Mouse (Mus musculus) CH12.LX (cell line): ENCODE measurements at regions not wholly inside any gene's neighbourhood (a gene's known extent, or its start where the extent isn't known, plus 50 kb on each side); places are given as distances from the start of the nearest gene placed in this dataset.

Experiments used
- DNase-seq: peaks from one replicate; pipeline ENCODE4 v3.0.0-alpha.2; 2013; ENCODE audit errors: extremely low read depth
- H3K27ac ChIP-seq: 2 replicates; pipeline ENCODE4 v1.5.1; 2012; ENCODE audit warnings: low read depth, mild to moderate bottlenecking, control low read depth, moderate library complexity; ENCODE audit not compliant: insufficient read depth
- H3K27me3 ChIP-seq: replicated peaks from 2 replicates; pipeline ENCODE3; 2012; ENCODE audit warnings: inconsistent platforms
- H3K36me3 ChIP-seq, 2 experiments: replicated peaks in 1 of 2; 2 replicates each; pipeline versions ENCODE3 to v1.6.1; 2012; ENCODE audit warnings: inconsistent platforms in 1 of 2, low read length in 1 of 2, mild to moderate bottlenecking in 1 of 2, mixed read lengths in 1 of 2, moderate library complexity in 1 of 2; ENCODE audit not compliant: control insufficient read depth in 1 of 2, insufficient read depth in 1 of 2
- H3K4me1 ChIP-seq, 2 experiments: 2 replicates each; pipeline ENCODE4 v1.6.1; 2012; ENCODE audit warnings: inconsistent platforms in 1 of 2, moderate library complexity in 1 of 2; ENCODE audit not compliant: insufficient read depth in 2 of 2, control insufficient read depth in 1 of 2
- H3K4me2 ChIP-seq: 2 replicates; pipeline ENCODE4 v1.6.1; 2012; ENCODE audit warnings: low read depth, mild to moderate bottlenecking, control low read depth; ENCODE audit not compliant: poor library complexity, insufficient read depth, severe bottlenecking
- H3K4me3 ChIP-seq, 3 experiments: fragments of 150-350 bp in 1 of 3; sonication (generic) in 1 of 3; replicated peaks in 1 of 3; 2 replicates each; pipeline versions ENCODE3 to v1.5.1; 2011 to 2012; ENCODE audit warnings: low read depth in 2 of 3, low read length in 2 of 3, mild to moderate bottlenecking in 2 of 3, moderate library complexity in 2 of 3, control low read depth in 1 of 3, improper control_type of control experiment in 1 of 3, inconsistent platforms in 1 of 3, mixed read lengths in 1 of 3; ENCODE audit not compliant: poor library complexity in 1 of 3
- H3K79me2 ChIP-seq: replicated peaks from 2 replicates; pipeline ENCODE4 v1.6.1; 2012; ENCODE audit warnings: mild to moderate bottlenecking, moderate library complexity; ENCODE audit not compliant: control insufficient read depth, poor library complexity, insufficient read depth, severe bottlenecking; ENCODE audit errors: extremely low read depth
- H3K9ac ChIP-seq: 2 replicates; pipeline ENCODE4 v1.6.1; 2012; ENCODE audit warnings: low read depth, mild to moderate bottlenecking, control low read depth, moderate library complexity; ENCODE audit not compliant: insufficient read depth
- H3K9me3 ChIP-seq: replicated peaks from 2 replicates; pipeline ENCODE3; 2012; ENCODE audit warnings: low read length, inconsistent platforms, mixed read lengths
- BHLHE40 ChIP-seq: IDR thresholded peaks from 2 replicates; pipeline ENCODE4 v1.6.1; 2011; ENCODE audit warnings: mild to moderate bottlenecking, low read depth, low read length, improper control_type of control experiment
- CHD1 ChIP-seq: IDR thresholded peaks from 2 replicates; pipeline ENCODE4 v1.6.1; 2012; ENCODE audit warnings: low read depth, low read length, improper control_type of control experiment, inconsistent platforms
- CTCF ChIP-seq, 2 experiments: IDR thresholded peaks in 1 of 2; conservative IDR thresholded peaks in 1 of 2; 2 replicates each; pipeline ENCODE4 v1.5.1; 2011 to 2012; ENCODE audit warnings: low read depth in 2 of 2, low read length in 2 of 2, improper control_type of control experiment in 1 of 2, inconsistent platforms in 1 of 2, mild to moderate bottlenecking in 1 of 2, moderate library complexity in 1 of 2
- ETS1 ChIP-seq: conservative IDR thresholded peaks from 2 replicates; pipeline ENCODE4 v1.6.1; 2012; ENCODE audit warnings: low read depth, mild to moderate bottlenecking, inconsistent platforms, low read length, improper control_type of control experiment, moderate library complexity
- GABPA ChIP-seq: IDR thresholded peaks from 2 replicates; pipeline ENCODE4 v1.6.1; 2012; ENCODE audit warnings: low read depth, low read length, improper control_type of control experiment, inconsistent platforms; ENCODE audit not compliant: insufficient replicate concordance
- HCFC1 ChIP-seq: IDR thresholded peaks from 2 replicates; pipeline ENCODE4 v1.6.1; 2012; ENCODE audit warnings: low read depth, mild to moderate bottlenecking, inconsistent platforms, low read length, improper control_type of control experiment
- MAFK ChIP-seq: IDR thresholded peaks from 2 replicates; pipeline ENCODE4 v1.6.1; 2011; ENCODE audit warnings: low read length, improper control_type of control experiment; ENCODE audit not compliant: insufficient replicate concordance
- MAX ChIP-seq: IDR thresholded peaks from 2 replicates; pipeline ENCODE4 v1.6.1; 2011; ENCODE audit warnings: low read length, improper control_type of control experiment
- MAZ ChIP-seq: IDR thresholded peaks from 2 replicates; pipeline ENCODE4 v1.6.1; 2012; ENCODE audit warnings: low read depth, mild to moderate bottlenecking, inconsistent platforms, low read length, improper control_type of control experiment, moderate library complexity
- NELFE ChIP-seq: IDR thresholded peaks from 2 replicates; pipeline ENCODE4 v1.6.1; 2011; ENCODE audit warnings: low read depth, low read length, improper control_type of control experiment
- NRF1 ChIP-seq: IDR thresholded peaks from 2 replicates; pipeline ENCODE4 v1.6.1; 2014; ENCODE audit warnings: low read depth, mild to moderate bottlenecking, inconsistent platforms, low read length, improper control_type of control experiment, moderate library complexity
- POLR2A ChIP-seq: IDR thresholded peaks from 2 replicates; pipeline ENCODE4 v1.6.1; 2011; ENCODE audit warnings: low read depth, mild to moderate bottlenecking, improper control_type of control experiment, low read length
- POLR2AphosphoS2 ChIP-seq: IDR thresholded peaks from 2 replicates; pipeline ENCODE4 v1.6.1; 2011; ENCODE audit warnings: low read depth, low read length, improper control_type of control experiment
- RAD21 ChIP-seq: IDR thresholded peaks from 2 replicates; pipeline ENCODE4 v1.6.1; 2011; ENCODE audit warnings: low read depth, mild to moderate bottlenecking, low read length, improper control_type of control experiment, moderate library complexity
- SIN3A ChIP-seq: IDR thresholded peaks from 2 replicates; pipeline ENCODE4 v1.6.1; 2012; ENCODE audit warnings: low read length, improper control_type of control experiment, inconsistent platforms
- TBP ChIP-seq: conservative IDR thresholded peaks from 2 replicates; pipeline ENCODE4 v1.6.1; 2011; ENCODE audit warnings: low read depth, low read length, improper control_type of control experiment
- USF1 ChIP-seq: IDR thresholded peaks from 2 replicates; pipeline ENCODE4 v1.6.1; 2014; ENCODE audit warnings: low read depth, mild to moderate bottlenecking, inconsistent platforms, low read length, improper control_type of control experiment
- USF2 ChIP-seq: conservative IDR thresholded peaks from 2 replicates; pipeline ENCODE4 v1.6.1; 2011; ENCODE audit warnings: low read depth, low read length, improper control_type of control experiment
- ZKSCAN1 ChIP-seq: IDR thresholded peaks from 2 replicates; pipeline ENCODE4 v1.6.1; 2012; ENCODE audit warnings: low read depth, inconsistent platforms, low read length, improper control_type of control experiment, borderline replicate concordance
- ZMIZ1 ChIP-seq: IDR thresholded peaks from 2 replicates; pipeline ENCODE4 v1.6.1; 2012; ENCODE audit warnings: low read depth, mild to moderate bottlenecking, inconsistent platforms, low read length, improper control_type of control experiment
- ZNF384 ChIP-seq: IDR thresholded peaks from 2 replicates; pipeline ENCODE4 v1.6.1; 2012; ENCODE audit warnings: low read depth, low read length, improper control_type of control experiment, inconsistent platforms
- dilution Hi-C: fragments of 300-500 bp; cut with MboI; formaldehyde crosslinking; loops from 2 replicates; pipeline ENCODE4 v1.14.3; 2020; ENCODE audit warnings: low sequenced_read_pairs; ENCODE audit not compliant: extremely low pct_unique_long_range_greater_than_20kb, extremely low pct_ligation_motif_present
- in situ Hi-C: fragments of 300-500 bp; cut with MboI; formaldehyde crosslinking; loops from 3 replicates; pipeline ENCODE4 v1.14.3; 2019; ENCODE audit warnings: low sequenced_read_pairs, low pct_ligation_motif_present, low pct_unique_long_range_greater_than_20kb, mixed read lengths

DNA sequence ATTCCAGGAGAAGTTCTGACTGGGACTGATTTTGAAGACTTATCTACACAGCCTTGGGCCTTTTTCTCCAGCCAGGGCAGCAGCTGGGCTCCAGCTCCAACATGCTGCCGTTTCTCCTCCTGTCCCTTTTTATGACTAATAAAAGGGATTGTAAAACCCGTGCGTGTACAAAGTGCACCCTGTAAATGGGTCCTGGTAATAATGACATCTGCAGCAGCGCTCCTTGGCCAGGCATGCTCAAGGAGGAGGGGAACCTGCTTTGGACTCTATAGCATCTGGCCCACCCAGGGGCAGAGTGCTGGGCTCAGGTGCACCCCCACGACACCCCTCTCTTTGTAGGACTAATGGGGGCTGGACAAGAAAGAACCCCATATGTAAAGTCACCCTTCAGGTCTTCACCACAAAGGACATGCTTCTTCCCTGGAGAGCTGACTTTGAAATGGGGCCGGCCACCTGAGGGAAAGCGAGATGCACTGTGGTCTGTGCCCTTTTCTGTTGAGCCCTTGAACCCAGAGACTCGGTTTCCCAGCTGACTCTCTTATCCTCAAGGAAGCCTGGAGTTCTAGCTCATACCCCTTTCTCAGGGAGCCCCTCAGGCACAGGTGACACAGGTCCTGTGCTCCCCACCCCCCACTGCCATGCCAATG is 61.4 kb downstream of the Mrpl23 start:
- no peaks in the 10 kb centered on the region for H3K9me3 ChIP-seq
- no peak for DNase-seq
- H3K4me1 ChIP-seq = no peaks in the 10 kb centered on the region
- no peaks in the 10 kb centered on the region for H3K79me2 ChIP-seq
- dilution Hi-C loops = no loop called here
- no peak overlapping the region for H3K4me3 ChIP-seq
- no peak for TF ChIP-seq POLR2A
- TF ChIP-seq, all 38 proteins: peak for 0
- no peaks in the 10 kb centered on the region for H3K36me3 ChIP-seq
- H3K9ac ChIP-seq = no peak overlapping the region
- no peak overlapping the region for H3K4me2 ChIP-seq
- H3K27ac ChIP-seq = no peak overlapping the region
- in situ Hi-C loops = no loop called here
- peaks cover 97% of the 10 kb centered on the region for H3K27me3 ChIP-seq

DNA sequence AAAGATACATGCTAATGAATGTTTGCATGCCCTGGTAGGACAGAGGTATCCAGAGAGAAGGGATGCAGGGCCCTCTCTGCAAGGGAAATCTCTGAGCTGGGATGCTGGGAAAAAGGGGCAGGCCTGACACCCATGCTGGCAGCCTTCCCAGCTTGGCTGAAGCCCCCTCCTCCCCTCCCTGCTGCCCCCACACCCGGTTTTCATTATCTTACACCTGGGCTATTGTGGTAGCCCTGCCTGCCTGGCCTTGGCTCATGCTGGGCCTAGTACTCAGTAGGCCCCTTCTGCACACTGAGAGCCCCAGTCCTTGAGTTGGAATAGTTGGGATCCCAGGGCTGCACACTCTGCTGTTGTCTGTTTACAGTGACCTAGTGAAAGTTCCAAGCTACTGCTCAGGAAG is 62.9 kb downstream of the Mrpl23 start:
- no peak overlapping the region for H3K9ac ChIP-seq
- H3K9me3 ChIP-seq = no peaks in the 10 kb centered on the region
- no peak for TF ChIP-seq ZNF384
- no peak for TF ChIP-seq CTCF (conservative IDR thresholded peaks at IDR 0.05 in 1 of 2, IDR thresholded peaks at IDR 0.05 in 1 of 2; ENCODE audit: low read depth in 2 of 2, low read length in 2 of 2)
- no peak for TF ChIP-seq ZKSCAN1
- no peak for TF ChIP-seq CHD1
- no peak for TF ChIP-seq ZMIZ1
- TF ChIP-seq MAX = no peak
- TF ChIP-seq NRF1 = no peak
- no peak for TF ChIP-seq GABPA
- no peak for TF ChIP-seq MAFK
- TF ChIP-seq HCFC1 = no peak
- no peak for TF ChIP-seq TBP
- TF ChIP-seq POLR2AphosphoS2 = no peak
- TF ChIP-seq USF1 = no peak
- no peak for TF ChIP-seq SIN3A
- no peak for TF ChIP-seq RAD21
- no peak for TF ChIP-seq USF2
- TF ChIP-seq MAZ = no peak
- no peak for TF ChIP-seq BHLHE40
- TF ChIP-seq NELFE = no peak
- no peak for TF ChIP-seq ETS1
- H3K79me2 ChIP-seq = no peaks in the 10 kb centered on the region
- dilution Hi-C loops = no loop called here
- in situ Hi-C loops = no loop called here
- no peak for DNase-seq
- no peaks in the 10 kb centered on the region for H3K36me3 ChIP-seq
- H3K4me2 ChIP-seq = no peak overlapping the region
- H3K4me3 ChIP-seq = no peak overlapping the region
- H3K27ac ChIP-seq = no peak overlapping the region
- no peaks in the 10 kb centered on the region for H3K4me1 ChIP-seq
- peaks cover 97% of the 10 kb centered on the region for H3K27me3 ChIP-seq
